Mouse (Mus musculus): ENCODE measurements around the gene Tmem273.

Gene Tmem273

DNA sequence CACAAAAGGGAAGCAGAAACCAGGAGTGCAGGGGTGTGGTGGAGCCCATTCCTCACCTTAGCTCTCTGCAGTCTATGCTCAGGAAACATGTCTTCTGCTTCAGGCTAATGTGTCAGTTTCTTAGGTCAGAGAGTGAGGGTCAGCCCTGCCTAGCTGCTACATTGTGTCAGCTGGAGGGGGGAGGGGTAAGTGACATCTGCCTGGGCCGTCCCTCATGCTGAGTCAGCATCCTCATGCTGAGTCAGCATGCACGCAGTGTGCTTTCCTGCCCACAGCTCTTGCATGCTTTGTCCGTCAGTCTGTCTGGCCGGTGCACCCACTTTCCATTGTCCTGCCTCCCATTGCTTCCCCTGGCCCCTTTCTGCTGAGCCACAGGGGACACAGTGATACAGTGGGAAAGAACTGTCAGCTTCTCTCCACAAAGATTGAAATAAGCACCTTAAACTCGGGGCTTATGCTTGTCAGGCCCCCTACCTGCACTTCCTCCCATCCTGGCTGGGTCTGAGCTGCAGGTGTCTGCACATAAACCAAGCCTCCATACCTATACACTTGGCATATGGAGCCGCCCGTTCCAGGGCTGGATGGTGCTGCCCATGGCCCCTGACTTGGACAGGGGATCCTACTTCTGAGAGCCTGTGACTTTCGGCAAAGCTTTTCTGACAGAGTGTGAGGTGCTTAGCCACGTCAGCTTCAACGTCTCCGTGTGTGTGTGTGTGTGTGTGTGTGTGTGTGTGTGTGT is 74.2 kb downstream of the Tmem273 start:
- DNase-seq (ENCODE audit: low spot score): no peak

DNA sequence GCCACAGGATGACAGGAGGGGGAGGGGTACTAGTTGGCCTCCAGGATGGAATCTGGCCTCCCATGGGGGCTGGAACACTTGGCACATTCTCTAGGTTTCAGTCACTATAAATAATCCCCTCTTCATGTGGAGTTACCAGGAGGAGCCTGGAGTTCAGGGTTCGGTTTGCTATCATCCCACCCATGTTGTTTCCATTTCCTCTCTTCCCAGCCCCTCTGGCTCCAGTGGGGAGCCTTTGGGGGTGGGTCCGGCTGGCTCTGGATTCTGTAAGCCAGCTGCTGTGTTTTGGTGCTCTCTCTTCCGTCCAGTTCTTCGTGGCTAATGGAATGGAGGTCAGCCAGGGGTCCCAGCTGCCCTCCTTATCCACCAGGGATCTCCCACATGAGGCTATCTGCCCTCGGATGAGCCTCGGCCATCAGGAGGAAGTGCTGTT is 75.4 kb downstream of the Tmem273 start:
- no peak for DNase-seq (ENCODE audit: low spot score)

DNA sequence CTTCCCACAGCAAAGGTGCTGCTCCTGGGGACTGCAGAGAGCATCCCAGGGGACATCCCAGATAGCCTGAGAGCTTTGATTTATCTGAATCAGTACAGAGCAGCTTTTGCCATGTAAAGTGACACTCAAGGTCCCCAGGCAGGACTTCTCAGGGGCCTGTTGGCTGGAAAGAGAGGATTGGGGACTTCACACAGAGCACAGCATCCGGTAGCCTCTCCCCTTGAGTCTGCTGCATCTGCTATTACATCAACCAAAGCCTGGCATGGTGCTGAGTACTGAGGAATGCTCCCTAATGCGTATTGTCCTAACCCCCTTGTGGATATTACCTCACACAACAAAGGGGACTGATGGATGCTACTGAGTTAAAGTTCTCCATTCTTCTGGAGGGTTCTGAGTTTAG is 75.9 kb downstream of the Tmem273 start:
- no peak for DNase-seq (ENCODE audit: low spot score)

DNA sequence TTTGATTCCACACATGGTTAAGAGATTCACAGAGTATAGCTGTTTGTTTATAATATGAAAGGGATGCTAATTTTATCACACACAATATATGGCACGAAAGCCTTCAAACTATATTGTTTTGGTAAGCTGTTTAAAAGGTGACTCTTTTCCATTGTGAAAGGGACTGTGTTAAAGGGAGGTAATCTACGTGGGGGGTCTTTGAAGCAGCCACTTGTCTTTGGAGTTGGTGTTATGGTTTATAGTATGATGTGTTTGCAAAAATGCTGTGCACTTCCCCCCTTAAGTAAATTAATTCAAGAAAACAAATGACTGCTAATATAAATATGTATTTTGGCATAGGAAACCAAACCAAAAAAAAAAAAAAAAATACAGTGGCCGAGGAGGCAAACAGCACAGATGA is 79.6 kb downstream of the Tmem273 start:
- DNase-seq (ENCODE audit: low spot score): no peak

Data from urinary bladder, postnatal 14 days (tissue).